Mouse (Mus musculus) testis, adult 2 months (tissue): ENCODE measurements at regions not wholly inside any gene's neighbourhood (a gene's known extent, or its start where the extent isn't known, plus 50 kb on each side); places are given as distances from the start of the nearest gene placed in this dataset.

ENCODE experiments used
- CTCF ChIP-seq: fragments of 200-500 bp; IDR thresholded peaks from 2 replicates; pipeline ENCODE4 v1.5.1; 2012; ENCODE audit warnings: low read depth, mild to moderate bottlenecking, inconsistent platforms, low read length, moderate library complexity; ENCODE audit not compliant: control insufficient read depth, insufficient read depth, insufficient replicate concordance
- POLR2A ChIP-seq: fragments of 200-500 bp; IDR thresholded peaks from 2 replicates; pipeline ENCODE4 v1.6.1; 2012; ENCODE audit warnings: low read depth, mild to moderate bottlenecking, inconsistent platforms, low read length, moderate library complexity; ENCODE audit not compliant: control insufficient read depth

- no peak for TF ChIP-seq CTCF
- no peak for TF ChIP-seq POLR2A
These were observed 59.1 kb upstream of the Hdhd5 start for GRCm38 (mm10) chr6:120590191-120590590.
